Mouse (Mus musculus) E14TG2a.4 (cell line): ENCODE results near the gene Trpm4.

Experiments
- CTCF ChIP-seq: conservative IDR thresholded peaks from 2 replicates; pipeline ENCODE4 v1.5.1; 2014; ENCODE audit warnings: low read length
- NANOG ChIP-seq: IDR thresholded peaks from 2 replicates; pipeline ENCODE4 v1.6.1; 2014; ENCODE audit warnings: borderline replicate concordance, low read length, mixed read lengths
- POU5F1 ChIP-seq: IDR thresholded peaks from 2 replicates; pipeline ENCODE4 v1.6.1; 2014; ENCODE audit warnings: low read length, borderline replicate concordance

DNA sequence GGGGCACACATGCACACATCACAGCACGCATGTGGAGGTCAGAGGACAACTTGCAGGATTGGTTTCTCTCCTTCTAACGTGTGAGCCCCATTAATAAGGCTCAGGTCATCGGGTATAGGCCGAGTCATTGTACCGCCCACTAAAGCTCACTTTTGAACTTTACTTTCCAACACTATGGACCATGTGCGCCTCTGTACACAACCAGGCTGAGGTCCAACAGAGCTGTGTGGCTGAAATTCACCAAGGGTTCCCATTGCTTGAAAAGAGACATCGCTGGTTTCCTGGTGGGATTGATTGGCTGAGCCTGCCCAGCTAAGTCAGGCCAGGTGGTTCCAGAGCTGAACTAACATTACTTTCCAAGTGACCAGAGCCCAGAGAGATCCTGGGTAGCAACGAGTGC, 59.9 kb downstream of the Trpm4 start:
- TF ChIP-seq CTCF (no peak), POU5F1 (no peak), NANOG (no peak)
